Mouse (Mus musculus): Measurements from ENCODE around the gene Nol12. TPM values are rescaled to one million over a fixed set of nuclear protein-coding genes. Genes with fewer than 3 reads are reported as not detected.

Nol12 gene
- polyA plus RNA-seq, 1 experiment = 16.4 TPM

GRCm38 (mm10) chr15:78992925-78993324 lies 58.2 kb downstream of the Nol12 start:
- DNase-seq = no peak
- TF ChIP-seq CTCF (IDR thresholded peaks at IDR 0.05; ENCODE audit: insufficient read depth, low read length) = no peak
- TF ChIP-seq POLR2A (IDR thresholded peaks at IDR 0.05; ENCODE audit: borderline replicate concordance, extremely low read depth, low read depth, low read length) = no peak
- Histone ChIP-seq H3K4me3 (replicated peaks; ENCODE audit: extremely low read depth, low read depth, low read length) (no peak overlapping the region), H3K4me1 (ENCODE audit: control insufficient read depth, insufficient read depth, low read length) (no peaks in the 10 kb centered on the region; the same call in 1 of the 2 replicates)
- WGBS = 95% methylated on average over 24 of the region's 24 CpGs

Other genes starting within 250 kb of the Nol12 start
- 0.02 and 0.09 TPM in 2 replicates for gene Elfn2, start 216.2 kb upstream of the Nol12 start, polyA plus RNA-seq (2012; rRNA removed)
- 78.0 and 98.3 TPM in 2 replicates for gene Mfng, start 161.5 kb upstream of the Nol12 start, polyA plus RNA-seq (2012; rRNA removed)
- 61.5 and 73.5 TPM in 2 replicates for gene Card10, start 131.9 kb upstream of the Nol12 start, polyA plus RNA-seq (2012; rRNA removed)
- gene Cdc42ep1, start 92.3 kb upstream of the Nol12 start, polyA plus RNA-seq (2012; rRNA removed) = 221 and 277 TPM in 2 replicates
- 6.0 and 7.2 TPM in 2 replicates for gene Lgals2, start 79.4 kb upstream of the Nol12 start, polyA plus RNA-seq (2012; rRNA removed)
- gene Gga1, start 57.7 kb upstream of the Nol12 start, polyA plus RNA-seq (2012; rRNA removed) = 113 and 121 TPM in 2 replicates
- 0.04 TPM in 1 of 2 replicates, not detected in the other for gene Gm49510, start 35.3 kb upstream of the Nol12 start, polyA plus RNA-seq (2012; rRNA removed)
- gene Sh3bp1, start 35.2 kb upstream of the Nol12 start, polyA plus RNA-seq (2012; rRNA removed) = 77.8 and 92.6 TPM in 2 replicates
- 3.5 and 4.2 TPM in 2 replicates for gene Pdxp, start 21.0 kb upstream of the Nol12 start, polyA plus RNA-seq (2012; rRNA removed)
- 250 and 251 TPM in 2 replicates for gene Lgals1, start 8.2 kb upstream of the Nol12 start, polyA plus RNA-seq (2012; rRNA removed)
- 49.6 and 56.3 TPM in 2 replicates for gene Triobp, start 12.8 kb downstream of the Nol12 start, polyA plus RNA-seq (2012; rRNA removed)
- gene H1f0, start 93.5 kb downstream of the Nol12 start, polyA plus RNA-seq (2012; rRNA removed) = 92.0 and 112 TPM in 2 replicates
- 1.3 and 1.8 TPM in 2 replicates for gene Galr3, start 107.0 kb downstream of the Nol12 start, polyA plus RNA-seq (2012; rRNA removed)
- gene Ankrd54, start 128.0 kb downstream of the Nol12 start, polyA plus RNA-seq (2012; rRNA removed) = 60.7 and 67.3 TPM in 2 replicates
- 81.2 and 105 TPM in 2 replicates for gene Eif3l, start 140.2 kb downstream of the Nol12 start, polyA plus RNA-seq (2012; rRNA removed)
- 31.9 and 36.1 TPM in 2 replicates for gene Micall1, start 174.0 kb downstream of the Nol12 start, polyA plus RNA-seq (2012; rRNA removed)
- 35.2 and 38.9 TPM in 2 replicates for gene Polr2f, start 206.1 kb downstream of the Nol12 start, polyA plus RNA-seq (2012; rRNA removed)
- 20.1 and 20.8 TPM in 2 replicates for gene 1700088E04Rik, start 206.3 kb downstream of the Nol12 start, polyA plus RNA-seq (2012; rRNA removed)
- gene Sox10, start 230.3 kb downstream of the Nol12 start, polyA plus RNA-seq (2012; rRNA removed) = 1.4 and 3.6 TPM in 2 replicates

All from lung, adult 2 months (tissue).